Mouse (Mus musculus): ENCODE results near the gene Hist2h4. TPM values are rescaled to one million over a fixed set of nuclear protein-coding genes. Genes with fewer than 3 reads are reported as not detected.

The Hist2h4 gene
- 9.8 and 12.3 TPM in 2 replicates for polyA plus RNA-seq (2015; fragmentation: Nextera tagmentation; extraction: Ambion mirVana)

- peak; percentile 90 for ATAC-seq (ENCODE audit: low read depth)
- Histone ChIP-seq H3K27me3 (ENCODE audit: control insufficient read depth, insufficient read depth, low read depth, low read length) (no peaks in the 10 kb centered on the region), H3K4me2 (ENCODE audit: low read depth, low read length) (peak within 1 kb of the TSS; percentile 84), H3K9ac (ENCODE audit: low read length) (peak within 1 kb of the TSS; percentile 82), H3K4me1 (replicated peaks; ENCODE audit: control insufficient read depth, insufficient read depth, low read length) (peaks cover 12% of the 10 kb centered on the region), H3K36me3 (ENCODE audit: control insufficient read depth, insufficient read depth, low read length) (no peaks in the 10 kb centered on the region), H3K27ac (ENCODE audit: low read length) (peak within 1 kb of the TSS; percentile 97), H3K4me3 (ENCODE audit: low read length) (peak within 1 kb of the TSS; percentile 63), H3K9me3 (ENCODE audit: control insufficient read depth, low read length) (no peaks in the 10 kb centered on the region)
- under 1% methylated on average over 40 of the region's 40 CpGs for WGBS
Measured at GRCm38 (mm10) chr3:96262979-96263550, at the start of gene Hist2h4. TSS of gene Hist2h4 (minus strand) at chr3:96263311.

GRCm38 (mm10) chr3:96312341-96313098 is 49.4 kb upstream of the Hist2h4 start:
- ATAC-seq (ENCODE audit: low read depth) = no peak
- Histone ChIP-seq H3K36me3 (ENCODE audit: control insufficient read depth, insufficient read depth, low read length) (no peaks in the 10 kb centered on the region), H3K4me1 (replicated peaks; ENCODE audit: control insufficient read depth, insufficient read depth, low read length) (no peaks in the 10 kb centered on the region), H3K4me2 (ENCODE audit: low read depth, low read length) (no peak overlapping the region), H3K4me3 (ENCODE audit: low read length) (no peak overlapping the region), H3K27me3 (ENCODE audit: control insufficient read depth, insufficient read depth, low read depth, low read length) (no peaks in the 10 kb centered on the region), H3K27ac (ENCODE audit: low read length) (no peak overlapping the region), H3K9ac (ENCODE audit: low read length) (no peak overlapping the region), H3K9me3 (ENCODE audit: control insufficient read depth, low read length) (no peaks in the 10 kb centered on the region)
- 51% methylated on average over 8 of the region's 8 CpGs for WGBS

DNA sequence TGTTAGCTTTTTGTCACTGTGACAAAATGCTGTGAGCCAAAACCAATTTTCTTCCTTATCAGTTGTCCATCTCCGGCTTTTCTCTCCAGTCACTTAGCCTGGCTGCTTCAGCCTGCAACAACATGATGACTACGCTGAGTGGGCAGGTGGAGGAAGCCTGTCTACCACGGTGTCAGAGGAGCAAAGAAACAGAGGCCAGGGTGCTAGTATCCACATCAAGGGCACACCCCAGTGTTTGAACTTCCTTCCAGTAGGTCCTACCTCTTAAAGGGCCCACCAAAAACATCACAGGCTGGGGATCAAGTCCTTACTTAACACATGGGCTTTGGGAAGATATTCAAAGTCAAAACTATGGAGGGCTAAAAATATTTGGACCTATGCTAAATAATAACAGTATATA is 46.3 kb upstream of the Hist2h4 start:
- Histone ChIP-seq H3K27ac (ENCODE audit: low read length) (no peak overlapping the region), H3K9ac (ENCODE audit: low read length) (no peak overlapping the region), H3K27me3 (ENCODE audit: control insufficient read depth, insufficient read depth, low read depth, low read length) (no peaks in the 10 kb centered on the region; the same call in 1 of the 2 replicates), H3K4me2 (ENCODE audit: low read depth, low read length) (no peak overlapping the region), H3K4me1 (replicated peaks; ENCODE audit: control insufficient read depth, insufficient read depth, low read length) (no peaks in the 10 kb centered on the region), H3K9me3 (ENCODE audit: control insufficient read depth, low read length) (no peaks in the 10 kb centered on the region), H3K4me3 (ENCODE audit: low read length) (no peak overlapping the region), H3K36me3 (ENCODE audit: control insufficient read depth, insufficient read depth, low read length) (no peaks in the 10 kb centered on the region)
- WGBS = 29% methylated on average over 3 of the region's 3 CpGs
- ATAC-seq (ENCODE audit: low read depth) = no peak

- Histone ChIP-seq H3K4me3 (ENCODE audit: low read length) (no peak overlapping the region), H3K27me3 (ENCODE audit: control insufficient read depth, insufficient read depth, low read depth, low read length) (no peaks in the 10 kb centered on the region; the same call in 1 of the 2 replicates), H3K27ac (ENCODE audit: low read length) (no peak overlapping the region), H3K4me1 (replicated peaks; ENCODE audit: control insufficient read depth, insufficient read depth, low read length) (no peaks in the 10 kb centered on the region), H3K36me3 (ENCODE audit: control insufficient read depth, insufficient read depth, low read length) (no peaks in the 10 kb centered on the region), H3K9me3 (ENCODE audit: control insufficient read depth, low read length) (no peaks in the 10 kb centered on the region), H3K9ac (ENCODE audit: low read length) (no peak overlapping the region), H3K4me2 (ENCODE audit: low read depth, low read length) (no peak overlapping the region)
- ATAC-seq (ENCODE audit: low read depth) = no peak
- WGBS = 63% methylated on average over 9 of the region's 9 CpGs
Measured at GRCm38 (mm10) chr3:96306506-96306905, 43.4 kb upstream of the Hist2h4 start.

- H3K27ac ChIP-seq (ENCODE audit: low read length) = no peak overlapping the region
- H3K4me2 ChIP-seq (ENCODE audit: low read depth, low read length) = no peak overlapping the region
- no peak overlapping the region for H3K4me3 ChIP-seq (ENCODE audit: low read length)
- no peak overlapping the region for H3K9ac ChIP-seq (ENCODE audit: low read length)
- H3K36me3 ChIP-seq (ENCODE audit: control insufficient read depth, insufficient read depth, low read length) = no peaks in the 10 kb centered on the region
- no peaks in the 10 kb centered on the region; the same call in 1 of the 2 replicates for H3K27me3 ChIP-seq (ENCODE audit: control insufficient read depth, insufficient read depth, low read depth, low read length)
- no peaks in the 10 kb centered on the region for H3K9me3 ChIP-seq (ENCODE audit: control insufficient read depth, low read length)
- H3K4me1 ChIP-seq (replicated peaks; ENCODE audit: control insufficient read depth, insufficient read depth, low read length) = no peaks in the 10 kb centered on the region
- ATAC-seq (ENCODE audit: low read depth) = no peak
- 88% methylated on average over 5 of the region's 5 CpGs for WGBS
Measured at GRCm38 (mm10) chr3:96302076-96302475, 39.0 kb upstream of the Hist2h4 start.

DNA sequence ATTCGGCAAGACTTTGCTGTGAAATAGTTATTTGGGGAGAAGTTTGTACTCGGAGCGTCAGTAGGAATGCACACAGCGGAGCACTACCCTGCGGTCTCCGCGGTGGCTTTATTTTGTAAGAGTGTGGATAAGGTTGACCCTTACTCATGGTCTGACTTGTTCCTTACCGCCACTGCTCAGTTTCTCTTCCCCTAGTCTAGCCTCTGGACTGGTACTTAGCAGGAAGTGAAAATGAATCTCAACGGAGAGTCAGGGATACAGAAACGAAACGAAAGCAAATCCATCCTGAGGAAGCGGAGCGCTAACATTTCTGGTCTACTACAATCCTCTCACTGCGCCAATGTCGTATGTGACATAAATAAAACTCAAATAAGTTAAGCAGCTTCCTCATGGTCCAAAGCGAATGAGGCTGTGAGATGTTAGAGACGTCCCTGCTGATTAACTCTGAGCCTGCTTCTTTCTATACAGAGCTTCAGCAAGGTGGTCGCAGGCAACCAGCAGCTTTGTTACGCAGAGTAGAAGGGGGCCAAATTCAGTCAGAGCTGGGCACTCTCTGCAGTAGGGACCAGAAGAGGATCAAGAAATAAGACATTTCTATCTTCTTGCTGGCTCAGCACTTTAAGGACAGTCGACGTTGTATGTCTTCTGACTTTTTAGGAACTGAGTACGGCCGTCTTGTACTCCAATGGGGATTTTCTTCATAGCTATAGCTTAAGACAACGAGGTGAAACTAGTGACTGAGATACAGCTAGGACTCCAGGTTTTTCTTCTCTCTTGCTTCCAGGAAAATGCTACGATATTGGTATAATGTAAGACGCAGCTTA is 37.8 kb upstream of the Hist2h4 start:
- no peak for ATAC-seq (ENCODE audit: low read depth)

DNA sequence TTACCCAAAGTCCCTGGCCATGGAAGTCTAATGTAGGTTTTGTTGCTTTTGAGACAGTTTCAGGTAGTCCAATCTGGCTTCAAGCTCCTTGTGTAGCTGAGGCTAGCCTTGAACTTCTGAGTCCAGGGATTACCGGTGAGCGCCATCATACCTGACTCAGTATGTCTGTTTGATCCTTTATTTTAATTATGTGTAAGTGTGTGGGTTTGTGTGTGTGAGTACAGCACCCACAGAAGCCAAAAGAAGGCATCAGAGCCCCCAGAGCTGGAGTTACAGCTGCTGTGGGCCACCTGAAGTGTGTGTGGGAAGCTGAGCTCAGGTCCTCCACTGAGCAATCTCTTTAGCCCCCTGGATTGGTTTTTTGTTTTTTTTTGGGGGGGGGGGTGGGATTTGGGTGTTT is 36.5 kb upstream of the Hist2h4 start:
- Histone ChIP-seq H3K27me3 (ENCODE audit: control insufficient read depth, insufficient read depth, low read depth, low read length) (no peaks in the 10 kb centered on the region), H3K4me3 (ENCODE audit: low read length) (no peak overlapping the region), H3K4me1 (replicated peaks; ENCODE audit: control insufficient read depth, insufficient read depth, low read length) (no peaks in the 10 kb centered on the region), H3K36me3 (ENCODE audit: control insufficient read depth, insufficient read depth, low read length) (no peaks in the 10 kb centered on the region), H3K27ac (ENCODE audit: low read length) (no peak overlapping the region), H3K9ac (ENCODE audit: low read length) (no peak overlapping the region), H3K4me2 (ENCODE audit: low read depth, low read length) (no peak overlapping the region), H3K9me3 (ENCODE audit: control insufficient read depth, low read length) (no peaks in the 10 kb centered on the region)
- WGBS = 90% methylated on average over 2 of the region's 2 CpGs
- ATAC-seq (ENCODE audit: low read depth) = no peak

More for the DNA sequence above, 37.8 kb upstream of the Hist2h4 start:
- Histone ChIP-seq H3K4me3 (ENCODE audit: low read length) (peak overlapping the region; percentile 41), H3K9ac (ENCODE audit: low read length) (peak overlapping the region; percentile 35), H3K36me3 (ENCODE audit: control insufficient read depth, insufficient read depth, low read length) (no peaks in the 10 kb centered on the region), H3K4me2 (ENCODE audit: low read depth, low read length) (peak overlapping the region; percentile 48), H3K27me3 (ENCODE audit: control insufficient read depth, insufficient read depth, low read depth, low read length) (no peaks in the 10 kb centered on the region; the same call in 1 of the 2 replicates), H3K27ac (ENCODE audit: low read length) (no peak overlapping the region), H3K9me3 (ENCODE audit: control insufficient read depth, low read length) (no peaks in the 10 kb centered on the region), H3K4me1 (replicated peaks; ENCODE audit: control insufficient read depth, insufficient read depth, low read length) (no peaks in the 10 kb centered on the region)
- WGBS = 58% methylated on average over 26 of the region's 26 CpGs

GRCm38 (mm10) chr3:96298360-96298759 is 35.2 kb upstream of the Hist2h4 start:
- no peak overlapping the region for H3K4me2 ChIP-seq (ENCODE audit: low read depth, low read length)
- no peaks in the 10 kb centered on the region for H3K27me3 ChIP-seq (ENCODE audit: control insufficient read depth, insufficient read depth, low read depth, low read length)
- H3K27ac ChIP-seq (ENCODE audit: low read length) = no peak overlapping the region
- no peaks in the 10 kb centered on the region for H3K4me1 ChIP-seq (replicated peaks; ENCODE audit: control insufficient read depth, insufficient read depth, low read length)
- H3K9ac ChIP-seq (ENCODE audit: low read length) = no peak overlapping the region
- no peaks in the 10 kb centered on the region for H3K9me3 ChIP-seq (ENCODE audit: control insufficient read depth, low read length)
- ATAC-seq (ENCODE audit: low read depth) = no peak
- 78% methylated on average over 4 of the region's 4 CpGs for WGBS
- H3K36me3 ChIP-seq (ENCODE audit: control insufficient read depth, insufficient read depth, low read length) = no peaks in the 10 kb centered on the region
- H3K4me3 ChIP-seq (ENCODE audit: low read length) = no peak overlapping the region

- H3K9me3 ChIP-seq (ENCODE audit: control insufficient read depth, low read length) = no peaks in the 10 kb centered on the region
- H3K4me2 ChIP-seq (ENCODE audit: low read depth, low read length) = no peak within 1 kb of the TSS
- no peaks in the 10 kb centered on the region for H3K27me3 ChIP-seq (ENCODE audit: control insufficient read depth, insufficient read depth, low read depth, low read length)
- H3K4me3 ChIP-seq (ENCODE audit: low read length) = no peak within 1 kb of the TSS
- ATAC-seq (ENCODE audit: low read depth) = no peak
- no peaks in the 10 kb centered on the region for H3K4me1 ChIP-seq (replicated peaks; ENCODE audit: control insufficient read depth, insufficient read depth, low read length)
- 73% methylated on average over 4 of the region's 4 CpGs for WGBS
- H3K9ac ChIP-seq (ENCODE audit: low read length) = no peak within 1 kb of the TSS
- no peak within 1 kb of the TSS for H3K27ac ChIP-seq (ENCODE audit: low read length)
- no peaks in the 10 kb centered on the region for H3K36me3 ChIP-seq (ENCODE audit: control insufficient read depth, insufficient read depth, low read length)
Measured at GRCm38 (mm10) chr3:96293787-96294186, 30.7 kb upstream of the Hist2h4 start, which contains the start of gene Fcgr1. TSS of gene Fcgr1 (minus strand) at chr3:96293969.
